In genomic region chr7:112614046-112614790, GRCm38 (mm10) we compare ENCODE assay signal across 18 mouse cellular contexts.
A peak's percentile ranks its signal among the peaks of the same experiment; 100 is the strongest.
DNase-seq lines count a peak whose midpoint lies in the region; ATAC-seq lines count a peak whose summit lies in the region.
"Had no signal": no experiment of that assay in that cellular context is flagged by ENCODE, and none has a peak within 500 bp of the region (broad histone marks: within the 10 kb centered on the region; RNA-seq: fewer than 3 reads in every experiment).

No protein-coding gene starts in this region.

- ATAC-seq in heart, embryonic 15.5 days (replicated peaks; ENCODE audit: insufficient number of reproducible peaks, insufficient read depth, low FRiP score, low read depth): no peak
- ATAC-seq in kidney, embryonic 16.5 days (ENCODE audit: low FRiP score, low TSS enrichment): peak; percentile 95
- no peak for ATAC-seq in embryonic facial prominence, embryonic 15.5 days (ENCODE audit: insufficient number of reproducible peaks, low FRiP score, low TSS enrichment, low read depth)
- ATAC-seq: forebrain, embryonic 13.5 days had no signal

- no peaks in the 10 kb centered on the region for H3K9me3 ChIP-seq in heart, embryonic 15.5 days (replicated peaks)
- H3K9me3 ChIP-seq in heart, embryonic 10.5 days: no peaks in the 10 kb centered on the region
- no peaks in the 10 kb centered on the region for H3K9me3 ChIP-seq in kidney, embryonic 16.5 days (ENCODE audit: low read length)
- H3K9me3 ChIP-seq in embryonic facial prominence, embryonic 15.5 days (replicated peaks): no peaks in the 10 kb centered on the region
- H3K9me3 ChIP-seq: forebrain, embryonic 13.5 days; hindbrain, embryonic 10.5 days had no signal

- no peak overlapping the region for H3K4me3 ChIP-seq in heart, embryonic 15.5 days
- H3K4me3 ChIP-seq in heart, embryonic 10.5 days: no peak overlapping the region
- H3K4me3 ChIP-seq in kidney, embryonic 16.5 days (ENCODE audit: low read length): no peak overlapping the region
- no peak overlapping the region for H3K4me3 ChIP-seq in embryonic facial prominence, embryonic 15.5 days (replicated peaks)
- H3K4me3 ChIP-seq: forebrain, embryonic 13.5 days; gastrocnemius, adult 2 months; hindbrain, embryonic 10.5 days had no signal

- H3K27ac ChIP-seq in heart, embryonic 15.5 days: peak overlapping the region; percentile 58; the same call in 1 of the 2 replicates
- no peak overlapping the region for H3K27ac ChIP-seq in heart, embryonic 10.5 days
- H3K27ac ChIP-seq in kidney, embryonic 16.5 days (ENCODE audit: low read length): peak overlapping the region; percentile 86
- H3K27ac ChIP-seq in embryonic facial prominence, embryonic 15.5 days (replicated peaks): 0 out of 2 replicates have a peak overlapping the region, but pooled peaks have one; percentile 44
- H3K27ac ChIP-seq: forebrain, embryonic 13.5 days; hindbrain, embryonic 10.5 days; hindbrain, embryonic 14.5 days had no signal

- no peaks in the 10 kb centered on the region for H3K27me3 ChIP-seq in heart, embryonic 15.5 days
- no peaks in the 10 kb centered on the region for H3K27me3 ChIP-seq in heart, embryonic 10.5 days (ENCODE audit: insufficient read depth, poor library complexity, severe bottlenecking)
- no peaks in the 10 kb centered on the region for H3K27me3 ChIP-seq in kidney, embryonic 16.5 days (ENCODE audit: insufficient read depth, low read length)
- H3K27me3 ChIP-seq in embryonic facial prominence, embryonic 15.5 days: no peaks in the 10 kb centered on the region
- H3K27me3 ChIP-seq: CH12.LX; forebrain, embryonic 13.5 days had no signal

- H3K4me1 ChIP-seq in heart, embryonic 15.5 days (replicated peaks): peaks cover 11% of the 10 kb centered on the region
- H3K4me1 ChIP-seq in heart, embryonic 10.5 days: peaks cover 4% of the 10 kb centered on the region; the same call in 1 of the 2 replicates
- peaks cover 20% of the 10 kb centered on the region for H3K4me1 ChIP-seq in kidney, embryonic 16.5 days (ENCODE audit: insufficient read depth, low read length)
- peaks cover 10% of the 10 kb centered on the region for H3K4me1 ChIP-seq in embryonic facial prominence, embryonic 15.5 days

- no peak for DNase-seq in heart, embryonic 10.5 days (ENCODE audit: low spot score)
- DNase-seq in kidney, adult 11 months: no peak
- peak; percentile 39 for DNase-seq in kidney, postnatal 10 days
- no peak for DNase-seq in thymus, postnatal 0 days (ENCODE audit: low spot score)
- no peak for DNase-seq in spleen, postnatal 4 days (ENCODE audit: low spot score in 2 of 2)
- DNase-seq: adrenal gland, adult 2 months; adrenal gland, postnatal 25 days; cerebellum, adult 2 months; gastrocnemius, adult 2 months; gastrocnemius, postnatal 25 days; heart, postnatal 14 days had no signal

- H3K9ac ChIP-seq in heart, embryonic 15.5 days: no peak overlapping the region
- no peak overlapping the region for H3K9ac ChIP-seq in kidney, embryonic 16.5 days (replicated peaks; ENCODE audit: low read length)
- no peak overlapping the region for H3K9ac ChIP-seq in embryonic facial prominence, embryonic 15.5 days
- H3K9ac ChIP-seq: forebrain, embryonic 13.5 days; hindbrain, embryonic 14.5 days had no signal

- no peak overlapping the region for H3K4me2 ChIP-seq in heart, embryonic 15.5 days
- H3K4me2 ChIP-seq in kidney, embryonic 16.5 days (replicated peaks; ENCODE audit: low read depth, low read length): no peak overlapping the region
- no peak overlapping the region for H3K4me2 ChIP-seq in embryonic facial prominence, embryonic 15.5 days (replicated peaks)
- H3K4me2 ChIP-seq: forebrain, embryonic 13.5 days; hindbrain, embryonic 14.5 days had no signal

- H3K36me3 ChIP-seq in heart, embryonic 15.5 days: no peaks in the 10 kb centered on the region
- H3K36me3 ChIP-seq in heart, embryonic 10.5 days: no peaks in the 10 kb centered on the region
- no peaks in the 10 kb centered on the region for H3K36me3 ChIP-seq in kidney, embryonic 16.5 days (ENCODE audit: insufficient read depth, low read length)
- H3K36me3 ChIP-seq in embryonic facial prominence, embryonic 15.5 days: no peaks in the 10 kb centered on the region
- H3K36me3 ChIP-seq: hindbrain, embryonic 10.5 days had no signal

- whole genome bisulfite sequencing in heart, embryonic 15.5 days: 88% methylated on average over 3 of the region's 3 CpGs
- WGBS in heart, embryonic 10.5 days: 88% methylated on average over 3 of the region's 3 CpGs
- 53% methylated on average over 3 of the region's 3 CpGs for WGBS in kidney, embryonic 16.5 days
- WGBS in embryonic facial prominence, embryonic 15.5 days: 83% methylated on average over 3 of the region's 3 CpGs
